Mouse (Mus musculus) cerebellum, postnatal 25 days (tissue): ENCODE data around the gene Rgma.
A peak's percentile ranks its signal among the peaks of the same experiment; 100 is the strongest.

ENCODE experiments used
- DNase-seq, 2 experiments: peaks; one replicate each; pipeline ENCODE4 v3.0.0; 2021; ENCODE audit warnings: mixed read lengths in 2 of 2

The Rgma gene

DNA sequence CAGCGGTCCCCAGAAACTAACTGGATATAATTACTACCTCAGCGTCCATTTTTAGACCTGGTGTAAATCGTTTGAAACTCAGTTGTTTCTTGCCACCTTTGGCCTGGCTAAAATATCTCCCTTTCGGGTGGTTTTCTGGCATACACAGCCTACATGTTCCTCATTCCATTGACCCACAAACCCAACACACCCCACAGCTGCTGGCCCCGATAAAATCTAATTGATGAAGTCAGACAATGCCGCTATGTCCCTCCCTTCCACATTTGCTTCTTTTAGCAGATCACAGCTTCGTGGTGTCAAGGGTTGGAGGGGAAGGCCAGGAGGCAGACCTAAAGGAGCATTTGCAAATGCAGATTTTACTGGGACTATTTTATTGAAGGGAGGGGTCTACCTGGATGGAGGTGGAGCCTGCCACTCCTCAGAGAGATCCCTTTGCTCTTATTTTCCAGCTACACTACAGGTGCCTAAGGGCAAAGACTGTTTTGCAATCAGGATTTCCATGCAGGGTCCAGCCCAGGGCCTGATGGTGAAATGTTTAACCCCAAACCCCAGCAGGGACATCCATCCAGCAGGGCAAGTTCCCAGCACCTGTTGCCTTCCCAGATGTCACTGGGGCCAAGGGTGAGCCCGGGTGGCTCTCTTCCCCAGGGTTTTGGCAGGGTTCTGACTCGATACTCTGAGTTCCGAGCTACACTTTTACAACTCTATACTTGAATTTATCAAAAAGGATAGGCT lies 3.6 kb upstream of the Rgma start:
- no peak for DNase-seq

DNA sequence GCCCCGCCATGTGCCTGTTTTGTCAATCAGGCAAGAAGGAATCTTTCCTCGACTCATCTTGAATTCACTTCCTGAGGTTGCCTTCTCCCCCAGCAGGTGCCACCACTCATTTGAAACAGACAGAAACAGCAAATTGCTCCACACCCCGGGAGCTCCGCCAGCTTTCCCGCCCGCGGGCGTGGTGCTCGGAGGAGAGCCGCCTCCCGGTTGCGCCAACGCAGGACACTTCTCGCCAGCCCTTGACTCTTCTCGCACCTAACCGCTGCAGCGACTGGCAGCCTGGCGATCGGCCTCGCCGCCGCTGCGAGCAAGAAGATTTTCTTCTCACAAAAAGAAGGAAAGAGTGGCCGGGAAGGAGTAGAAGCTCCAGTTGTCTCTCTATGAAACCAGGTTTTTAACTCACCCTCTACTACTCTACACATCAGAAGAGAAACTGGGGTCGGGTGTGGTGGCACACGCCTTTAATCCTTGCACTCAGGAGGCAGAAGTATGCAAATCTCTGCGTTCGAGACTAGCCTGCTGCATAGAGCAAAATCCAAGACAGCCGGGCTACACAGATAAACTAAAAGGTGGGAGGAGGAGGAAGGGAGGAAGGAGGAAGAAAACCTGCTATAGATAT lies 2.8 kb upstream of the Rgma start:
- peak; percentile 64 to 75 for DNase-seq

DNA sequence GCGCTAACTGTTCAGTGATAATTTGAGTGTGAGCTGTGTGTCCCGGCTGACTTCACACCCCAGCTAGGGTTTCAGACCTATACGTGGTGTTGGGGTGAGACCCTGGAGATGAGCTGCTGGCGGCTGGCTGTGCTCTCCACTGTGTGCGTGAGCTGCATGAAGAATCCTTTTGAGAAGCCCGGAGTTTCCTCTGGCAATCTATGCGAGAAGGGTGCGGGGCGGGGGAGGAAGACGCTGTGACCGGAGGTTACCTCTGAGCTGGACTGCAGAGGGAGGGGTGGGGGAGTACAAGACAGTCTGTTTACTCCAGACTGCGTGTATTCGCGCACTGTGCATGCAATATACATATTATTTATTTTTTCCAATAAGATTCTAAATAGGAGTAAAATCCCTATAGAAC lies 582 bp upstream of the Rgma start:
- DNase-seq: peak; percentile 51 to 69

DNA sequence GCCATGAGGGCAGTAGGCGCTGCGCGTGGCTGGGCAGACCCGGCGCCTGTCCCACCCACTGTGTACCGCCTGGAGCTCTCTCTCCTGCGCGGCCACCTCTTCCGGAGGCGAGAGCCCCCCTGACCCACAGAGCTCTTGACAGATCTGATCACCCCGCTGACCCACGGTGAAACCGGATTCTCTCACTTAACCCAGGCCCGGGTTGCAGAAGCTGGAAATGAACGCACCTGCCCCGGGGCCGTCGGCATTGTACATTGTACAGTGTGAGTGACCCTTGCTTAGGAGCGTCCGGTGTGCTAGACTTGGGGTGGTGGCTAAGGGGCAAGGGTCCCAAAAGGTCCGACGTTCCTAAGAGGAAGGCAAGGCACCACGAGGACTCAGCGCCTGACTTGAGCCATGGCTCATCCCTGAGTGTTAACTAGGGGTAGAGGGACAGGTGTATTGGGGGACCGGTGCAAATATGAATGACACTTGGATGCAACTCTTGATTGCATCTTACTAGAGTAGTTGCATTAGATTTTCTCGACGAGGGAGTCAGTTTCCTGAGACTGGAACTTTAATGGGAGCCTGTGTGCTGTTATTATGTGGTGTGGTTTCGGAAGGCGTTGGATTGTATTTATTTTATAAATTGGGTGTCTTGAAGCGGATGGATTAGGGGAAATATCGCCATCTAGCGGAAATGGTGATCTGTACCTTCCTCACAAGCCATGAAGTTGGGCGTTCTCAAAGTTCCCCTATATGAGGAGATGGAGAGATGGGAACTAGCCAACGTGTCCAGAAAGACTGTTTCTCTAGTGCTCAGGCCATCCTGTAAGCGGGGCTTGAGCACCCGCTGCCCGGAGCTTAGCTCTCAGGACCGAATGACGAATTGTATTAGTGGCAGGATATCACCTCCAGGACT lies 1.0 kb downstream of the Rgma start:
- DNase-seq: peak; percentile 69 to 80

DNA sequence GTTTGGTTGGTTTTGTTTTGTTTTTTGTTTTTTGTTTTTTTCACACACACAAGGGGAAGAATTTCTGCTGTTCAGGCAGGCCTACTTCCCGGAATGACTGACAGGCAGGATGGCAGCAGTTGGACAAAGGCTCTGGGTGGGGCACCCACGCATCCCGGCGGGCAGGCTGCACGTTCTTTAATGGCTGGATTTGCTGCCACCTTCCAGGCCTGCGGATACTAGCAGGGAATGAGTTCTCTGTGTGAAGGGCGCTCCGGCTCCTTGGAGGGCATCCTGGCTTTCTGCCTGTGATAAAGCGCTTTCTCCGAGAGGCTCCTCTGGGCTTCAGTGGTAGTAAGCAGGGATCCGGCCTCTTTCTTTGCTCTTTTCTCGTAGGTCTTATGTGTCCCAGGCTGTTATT lies 2.0 kb downstream of the Rgma start:
- peak in 1 of 2 experiments; percentile 38 for DNase-seq

DNA sequence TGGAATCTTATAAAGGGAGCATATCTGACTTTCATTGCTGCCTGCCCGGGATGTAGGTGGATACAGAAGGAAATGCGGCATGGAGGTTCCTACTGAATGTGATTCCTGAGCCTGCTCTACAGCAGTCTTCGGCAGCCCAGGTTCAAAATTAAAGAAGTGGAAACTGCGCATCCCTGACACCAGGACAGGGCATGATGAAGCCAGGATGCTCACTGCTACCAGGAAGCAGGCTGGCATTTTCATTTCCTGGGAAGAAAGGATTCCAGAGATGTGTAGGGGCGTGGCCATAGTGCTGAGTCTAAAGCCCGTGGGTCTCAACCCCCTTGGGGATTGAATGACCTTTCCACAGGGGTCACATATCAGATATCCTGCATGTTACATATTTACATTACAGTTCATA lies 2.7 kb downstream of the Rgma start:
- no peak for DNase-seq

DNA sequence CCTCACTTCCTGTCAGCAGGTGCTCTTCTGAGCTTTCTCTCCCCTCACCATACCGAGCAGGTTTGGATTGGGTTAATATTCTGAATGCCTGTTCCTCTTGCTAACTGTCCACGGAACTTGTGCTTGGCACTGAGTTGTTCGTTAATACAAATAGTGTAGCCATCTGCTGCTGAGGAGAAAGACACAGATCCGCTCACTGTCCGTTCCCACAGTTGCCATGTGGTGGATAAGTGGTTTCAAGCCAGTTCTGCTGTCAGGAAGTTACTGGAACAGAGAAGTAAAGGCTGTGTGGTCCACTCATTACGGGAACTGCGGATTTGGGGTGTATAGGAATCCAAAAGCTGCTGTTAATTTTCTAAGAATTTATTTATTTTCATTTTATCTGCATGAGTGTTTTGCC lies 7.5 kb downstream of the Rgma start:
- DNase-seq: peak in 1 of 2 experiments; percentile 38

DNA sequence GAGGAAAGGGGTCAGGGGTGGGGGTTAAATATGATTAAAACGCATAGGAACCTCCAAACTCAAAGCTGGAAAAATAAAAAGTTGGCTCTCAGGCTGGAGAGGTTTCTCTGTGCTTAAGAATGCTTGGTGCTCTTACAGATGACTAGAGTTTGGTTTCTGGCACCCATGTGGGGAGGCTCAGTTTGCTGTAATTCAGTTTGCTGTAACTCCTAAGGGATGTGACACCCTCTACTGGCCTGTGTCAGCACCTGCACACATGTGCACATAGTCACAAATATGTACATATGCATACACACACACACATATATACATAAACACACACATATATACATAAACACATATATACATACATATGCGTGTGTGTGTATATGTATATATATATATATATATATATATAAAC lies 13.6 kb downstream of the Rgma start:
- DNase-seq: no peak

DNA sequence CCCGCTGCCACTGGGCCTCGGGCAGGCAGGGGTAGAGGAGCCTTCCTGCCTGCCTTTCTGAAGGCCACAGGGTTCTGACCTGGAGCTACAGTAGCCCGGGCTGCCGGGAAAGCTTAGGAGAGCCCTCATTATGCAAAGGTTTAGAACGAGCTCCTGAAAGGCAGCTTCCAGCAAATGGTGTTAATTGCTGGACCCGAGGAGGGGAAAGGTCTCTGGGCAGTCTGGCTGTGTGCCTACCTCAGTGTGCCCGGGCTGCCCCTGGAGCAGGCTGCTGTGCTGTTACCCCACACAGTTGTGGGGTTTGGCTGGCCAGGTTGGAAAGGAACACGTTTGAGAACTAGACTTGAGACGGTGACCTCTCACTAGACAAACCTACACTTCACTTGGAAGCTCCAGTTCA lies 14.1 kb downstream of the Rgma start:
- DNase-seq: no peak

DNA sequence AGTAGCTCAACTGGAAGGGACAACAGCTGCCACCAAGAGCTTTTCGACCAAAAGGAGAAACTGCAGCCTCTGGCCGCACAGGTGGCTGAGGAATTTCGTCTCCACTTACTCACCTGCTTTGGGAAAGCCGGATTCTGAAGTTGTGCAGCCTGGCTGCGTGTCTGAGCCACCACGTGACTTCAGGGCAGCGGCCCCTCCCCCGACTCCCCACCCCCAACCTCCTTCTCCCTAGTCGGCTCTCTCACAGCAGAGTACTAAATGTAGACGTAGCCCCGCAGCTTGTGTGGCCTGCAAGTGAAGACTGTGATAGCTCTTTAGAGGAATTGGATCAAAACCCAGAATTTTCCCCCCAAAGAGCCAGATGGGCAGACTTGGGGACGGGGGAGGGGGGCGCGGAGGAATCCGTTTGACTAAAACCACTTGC lies 14.6 kb downstream of the Rgma start:
- no peak for DNase-seq

DNA sequence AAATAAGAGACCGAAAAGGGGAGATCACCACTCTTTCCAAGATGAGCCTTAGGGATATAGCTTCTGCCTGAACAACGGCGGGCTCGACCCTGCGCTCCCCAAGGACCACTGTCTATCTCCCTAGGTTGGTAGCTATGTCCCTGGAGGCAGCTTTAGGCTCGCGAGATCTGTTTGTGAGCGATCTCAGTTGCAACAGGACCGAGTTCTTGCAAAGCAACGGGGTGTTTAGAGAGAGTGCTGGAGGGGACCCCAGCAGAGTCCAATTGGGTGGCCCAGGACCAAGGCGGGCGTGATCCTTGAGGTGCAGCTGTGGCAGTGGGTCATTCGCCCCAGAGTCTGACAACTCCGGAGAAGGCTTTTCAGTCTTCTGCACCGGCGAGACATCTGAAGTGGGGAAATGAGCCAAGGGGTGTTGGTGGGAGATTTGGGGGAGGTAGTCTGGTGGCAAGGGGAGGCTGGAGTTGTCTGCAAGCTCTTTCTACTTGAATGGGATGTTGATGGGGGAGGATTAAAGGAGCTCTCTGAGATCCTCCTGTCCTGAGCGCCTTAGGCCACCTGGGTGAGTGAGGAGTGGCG lies 15.2 kb downstream of the Rgma start:
- DNase-seq: no peak

DNA sequence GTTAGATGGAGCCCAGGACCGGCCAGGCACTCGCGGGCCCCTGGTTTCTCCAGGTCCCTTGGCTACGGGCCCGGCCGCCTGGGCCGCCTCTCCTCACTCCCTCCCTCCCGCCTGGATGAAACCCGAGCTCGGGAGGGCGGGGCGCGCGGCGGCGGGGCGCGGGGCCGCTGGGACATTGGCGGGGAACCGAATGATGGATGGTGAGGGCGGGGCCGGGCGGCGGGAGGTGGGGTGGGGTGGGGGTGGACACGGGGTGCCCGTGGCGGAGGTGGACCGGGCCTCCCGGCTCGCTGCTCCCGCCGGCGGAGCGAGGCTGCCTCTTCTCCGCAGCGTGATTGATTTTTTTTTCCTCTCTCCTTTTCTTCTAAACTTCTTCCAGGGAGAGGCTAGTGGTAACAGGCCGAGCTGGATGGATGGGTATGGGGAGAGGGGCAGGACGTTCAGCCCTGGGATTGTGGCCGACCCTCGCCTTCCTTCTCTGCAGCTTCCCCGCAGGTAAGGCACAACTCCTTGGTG lies 15.8 kb downstream of the Rgma start:
- DNase-seq: peak; percentile 76 to 88

DNA sequence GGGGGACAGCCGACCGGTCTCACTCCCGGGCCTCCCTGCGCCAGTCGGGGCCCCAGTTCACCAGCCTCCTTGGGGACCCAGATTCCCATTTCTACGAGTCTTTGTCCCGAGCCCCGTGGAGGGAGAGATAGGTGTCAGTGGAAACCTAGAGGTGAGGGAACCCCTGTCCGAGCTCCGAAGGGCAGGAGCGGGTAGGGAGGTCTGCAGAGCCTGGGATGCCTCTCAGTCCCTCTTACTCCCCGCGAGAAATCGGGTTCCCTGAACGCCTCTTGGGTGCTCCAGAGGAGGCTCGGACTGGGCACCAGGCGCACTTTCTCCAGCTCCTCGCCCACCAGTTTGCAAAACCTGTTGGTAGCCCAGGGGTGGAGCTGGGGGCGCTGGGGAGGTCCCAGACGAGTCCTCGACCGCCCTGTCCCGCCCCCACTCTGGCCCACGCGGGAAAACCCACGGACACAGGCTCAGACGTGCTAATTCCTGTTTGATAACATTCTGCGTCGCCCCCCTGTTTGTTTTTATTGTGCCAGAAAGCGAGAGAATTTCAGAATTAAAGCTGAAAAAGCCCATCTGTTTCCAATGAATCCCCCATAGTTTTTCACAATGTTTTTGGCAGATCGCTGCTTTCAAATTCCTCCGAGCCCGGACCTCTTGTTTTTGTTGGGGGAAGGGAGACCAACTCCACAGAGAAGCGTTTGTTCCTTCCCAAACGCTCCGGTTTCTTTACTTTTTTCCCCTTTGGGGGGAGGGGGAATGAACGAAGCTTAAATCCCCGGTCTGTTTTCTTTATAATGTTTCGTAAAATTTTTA lies 16.4 kb downstream of the Rgma start:
- peak in 1 of 2 experiments; percentile 40 for DNase-seq

DNA sequence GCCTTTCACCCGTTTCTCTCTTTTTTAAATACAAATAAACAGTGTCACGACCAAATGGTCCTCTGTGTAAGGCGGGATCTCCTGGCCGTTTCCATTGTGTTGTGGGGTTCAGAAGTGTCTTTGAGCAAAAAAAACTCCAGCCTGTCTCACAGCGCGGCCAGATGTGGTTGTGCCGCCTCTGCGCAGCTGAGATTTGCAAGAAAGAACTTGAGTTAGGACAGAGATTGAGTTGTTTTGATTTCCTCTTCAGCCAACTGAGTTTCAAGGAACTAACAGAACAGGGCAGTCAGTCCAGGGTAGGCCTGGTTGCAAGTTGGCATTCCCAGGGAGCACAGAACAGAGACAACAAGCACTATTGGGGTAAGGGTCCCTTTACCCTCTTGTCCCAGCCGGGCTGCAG lies 17.1 kb downstream of the Rgma start:
- DNase-seq: no peak

DNA sequence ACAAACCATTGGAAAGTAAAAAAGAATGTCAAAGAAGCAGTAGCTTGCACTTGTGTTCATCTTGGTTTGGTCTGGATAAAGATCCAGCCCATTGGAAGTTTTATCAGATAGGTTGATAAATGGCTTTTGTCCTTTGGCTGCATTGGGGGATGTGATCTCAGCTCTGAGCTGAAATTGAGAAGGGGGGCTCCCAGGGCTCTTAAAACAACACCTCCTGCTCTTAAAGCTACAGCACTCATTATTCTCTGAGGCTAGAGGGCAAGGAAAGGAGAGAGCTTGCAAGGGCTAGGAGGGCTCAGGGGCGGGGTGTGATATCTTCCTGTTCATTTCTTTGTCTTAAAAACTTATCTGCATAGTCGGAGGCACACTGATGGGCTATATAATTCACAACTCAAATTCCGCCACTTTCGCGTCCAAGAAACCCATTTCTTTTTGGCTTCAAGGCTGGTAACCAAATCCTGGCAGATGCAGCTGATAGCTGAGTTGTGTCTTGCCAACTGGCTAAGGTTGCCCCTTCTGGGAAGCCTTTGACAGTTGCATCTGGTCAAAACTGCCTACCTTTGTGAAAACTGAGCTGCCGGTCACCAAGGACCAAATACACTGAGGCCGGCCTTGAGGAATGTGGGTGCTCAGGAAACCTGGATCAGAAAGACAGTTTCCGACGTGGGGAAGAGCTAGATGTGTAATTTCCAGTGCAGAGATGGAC lies 18.2 kb downstream of the Rgma start:
- DNase-seq: no peak

DNA sequence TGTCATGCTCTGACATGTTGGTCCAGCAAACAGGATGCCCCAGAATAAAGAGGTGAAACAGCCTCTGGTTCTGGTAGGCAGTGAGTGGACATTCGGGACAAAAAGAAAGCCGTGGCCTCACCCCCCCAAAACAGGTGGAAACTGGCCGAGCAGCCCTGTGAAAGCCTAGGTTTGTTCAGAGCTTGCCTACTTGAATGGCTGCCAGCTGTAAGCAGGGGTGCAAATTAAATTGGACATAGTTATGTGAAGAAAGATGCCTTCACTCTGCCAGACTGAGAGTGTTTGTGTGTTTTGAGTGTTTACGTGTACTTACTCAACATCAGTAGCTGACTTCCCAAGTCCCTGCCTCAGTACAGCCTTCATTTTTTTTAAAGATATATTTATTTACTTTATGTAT lies 18.7 kb downstream of the Rgma start:
- no peak for DNase-seq

DNA sequence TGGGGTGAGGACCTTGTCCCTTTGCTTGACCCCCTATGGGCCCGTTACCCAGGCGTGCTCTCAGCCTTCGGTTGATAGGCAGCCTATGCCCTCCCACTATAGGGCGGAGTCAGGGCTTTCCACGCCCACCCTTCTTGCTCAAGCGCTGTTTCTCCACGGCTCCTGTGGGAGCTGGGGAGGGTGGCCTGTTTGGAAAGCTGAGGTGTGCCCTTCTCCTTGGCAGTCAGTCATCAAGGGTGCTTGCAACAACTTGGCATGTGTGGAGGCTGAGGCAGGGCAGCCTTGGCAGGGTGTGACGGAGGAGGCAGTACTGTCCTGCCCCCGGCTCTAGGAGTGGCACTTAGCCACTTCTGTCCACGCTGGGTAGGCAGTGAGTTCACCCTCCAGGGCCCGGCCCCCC lies 23.0 kb downstream of the Rgma start:
- peak; percentile 62 to 75 for DNase-seq

DNA sequence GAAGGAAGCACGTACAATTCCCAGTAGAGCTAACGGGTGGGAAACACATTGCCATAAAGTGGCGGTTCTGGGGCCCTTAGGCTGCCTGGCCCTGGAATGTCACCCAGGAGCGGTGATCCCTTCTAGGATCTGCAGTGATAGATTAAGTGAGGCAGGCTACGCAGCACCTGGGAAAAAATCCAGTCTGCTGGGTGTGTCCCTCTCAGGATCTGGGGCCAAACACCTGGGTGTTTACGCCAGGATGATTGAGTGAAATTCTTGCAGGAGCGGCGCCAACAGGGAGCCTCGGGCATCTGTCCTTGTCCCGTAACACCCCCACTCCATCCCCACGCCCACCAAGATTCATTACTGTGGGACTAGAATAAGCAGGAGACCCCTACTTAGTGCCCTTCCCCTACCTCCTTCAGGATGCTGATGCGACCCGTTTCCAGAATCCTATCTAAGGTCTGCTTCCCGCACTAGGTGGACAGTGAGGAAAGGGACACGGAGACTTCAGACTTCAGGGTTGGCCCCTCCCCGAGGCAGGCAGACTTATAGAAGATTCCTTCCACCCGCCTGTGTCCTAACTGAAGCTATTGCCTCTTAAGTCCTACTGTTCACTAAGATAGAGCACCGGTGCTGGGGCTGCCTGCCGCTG lies 23.6 kb downstream of the Rgma start:
- DNase-seq: peak; percentile 36 to 40

DNA sequence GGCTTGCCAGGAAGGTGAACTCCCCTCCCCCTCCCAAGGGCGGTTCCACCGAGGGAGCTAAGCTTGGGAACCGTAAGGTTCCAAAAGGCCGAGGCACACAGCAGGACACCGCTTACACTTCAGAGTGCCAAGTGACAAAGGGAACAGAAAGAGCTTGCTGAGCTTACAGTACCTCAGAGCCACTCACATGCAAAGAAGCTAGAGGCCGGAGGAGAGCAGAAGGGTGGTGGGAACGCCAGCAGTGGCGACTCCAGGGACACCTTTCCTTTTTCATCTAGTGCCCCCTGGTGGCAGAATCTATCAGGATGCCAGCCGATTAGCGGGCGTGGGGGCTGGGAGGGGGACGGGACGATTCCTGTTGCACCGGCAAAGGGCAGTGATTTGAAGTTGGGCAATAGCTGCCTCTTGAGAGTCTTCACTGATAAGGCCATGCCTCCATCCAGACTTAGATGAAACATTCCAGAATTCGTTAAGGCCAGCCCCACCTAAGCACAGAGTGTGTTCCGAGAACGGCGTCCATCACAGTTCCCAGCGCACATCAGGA lies 24.3 kb downstream of the Rgma start:
- peak; percentile 80 to 91 for DNase-seq

DNA sequence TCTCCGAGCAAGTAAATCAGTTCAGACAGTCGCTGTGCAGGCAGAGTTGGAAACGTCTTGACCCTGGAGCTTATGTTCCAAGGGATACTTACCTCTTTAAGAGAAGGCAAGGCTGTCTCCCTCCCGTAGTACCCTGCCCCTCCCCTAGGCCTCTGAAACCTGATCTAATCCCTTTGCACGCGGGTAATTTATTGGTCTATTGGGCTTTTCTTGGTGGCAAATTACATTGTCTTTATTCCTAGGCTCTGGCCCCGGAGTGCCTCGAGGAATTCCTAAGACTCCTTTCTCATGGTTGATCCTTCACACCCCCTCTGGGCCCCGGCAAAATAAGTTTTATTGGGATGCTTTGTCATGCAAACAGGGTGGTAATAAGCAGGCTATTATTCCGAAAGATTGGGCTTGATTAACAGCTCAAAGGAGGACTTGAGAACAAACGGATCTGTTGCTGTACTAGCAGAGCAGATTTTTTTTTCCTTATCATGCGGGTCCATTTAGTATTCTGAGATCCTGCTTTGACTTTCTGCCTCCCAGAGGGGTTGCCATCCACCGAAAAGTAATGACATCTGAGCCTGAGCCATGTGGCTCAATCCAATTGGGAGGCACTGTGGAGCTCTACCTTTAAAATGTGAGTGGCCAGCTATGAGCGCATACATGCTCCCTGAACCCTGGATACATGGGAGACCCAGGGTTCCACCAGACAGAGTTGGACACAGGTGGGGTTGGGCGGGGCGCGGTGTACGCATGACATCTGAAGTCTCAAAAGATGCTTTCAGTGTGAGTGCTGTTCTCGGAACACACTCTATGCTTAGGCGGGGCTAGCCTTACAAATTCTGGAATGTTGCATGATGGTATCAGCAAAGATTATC lies 25.0 kb downstream of the Rgma start:
- DNase-seq: no peak
